Mouse (Mus musculus): ENCODE data around the gene Cd36.

GRCm38 (mm10) chr5:17753471-17754005 lies 135.1 kb downstream of the Cd36 start:
- TF ChIP-seq CTCF (IDR thresholded peaks at IDR 0.05; ENCODE audit: insufficient read depth, low read length) (no peak), POLR2A (IDR thresholded peaks at IDR 0.05; ENCODE audit: borderline replicate concordance, extremely low read depth, low read depth, low read length) (no peak)
